Comparison of ENCODE assay signal across 8 mouse cellular contexts in the genomic region with DNA sequence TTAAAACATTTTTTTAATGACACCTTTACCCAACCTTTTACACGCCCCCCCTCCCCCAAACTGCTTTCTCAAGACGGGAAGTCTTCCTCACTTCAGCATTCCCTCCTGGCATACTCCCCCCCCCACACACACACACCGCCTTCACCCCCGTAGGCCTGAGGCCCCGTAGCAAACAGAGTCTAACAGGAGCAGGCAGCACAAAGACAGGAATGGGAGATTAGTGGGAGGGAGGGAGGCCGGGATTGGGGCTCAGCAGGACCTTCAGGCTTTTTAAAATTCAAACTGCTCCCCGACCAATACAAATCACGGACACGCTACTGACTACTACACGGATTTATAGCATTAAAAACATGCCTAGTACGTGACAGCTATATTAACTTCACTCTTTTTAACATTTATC. TPM values are rescaled to one million over a fixed set of nuclear protein-coding genes. Genes with fewer than 3 reads are reported as not detected.
DNase-seq lines count a peak whose midpoint lies in the region; ATAC-seq and TF ChIP-seq lines count a peak whose summit lies in the region.

No protein-coding gene starts in this region.

- H3K27ac ChIP-seq in heart, embryonic 14.5 days (replicated peaks in 1 of 2; ENCODE audit: control insufficient read depth in 1 of 2, insufficient read depth in 1 of 2, low read depth in 2 of 2, low read length in 2 of 2), result peak overlapping the region; percentile 49 to 56; a peak in 3 of 4 replicates

- no peaks in the 10 kb centered on the region for H3K9me3 ChIP-seq in heart, embryonic 14.5 days (ENCODE audit: control insufficient read depth, low read length)

- TF ChIP-seq POLR2A in lung, adult 2 months (IDR thresholded peaks at IDR 0.05; ENCODE audit: borderline replicate concordance, extremely low read depth, low read depth, low read length), result no peak
- TF ChIP-seq POLR2A in brain, embryonic 14.5 days (IDR thresholded peaks at IDR 0.05; ENCODE audit: borderline replicate concordance, extremely low read depth, insufficient read depth, insufficient read length, poor library complexity, severe bottlenecking), result no peak

- DNase-seq in lung, adult 2 months, result no peak
- DNase-seq in lung, postnatal 14 days, result no peak
- peak; percentile 83 for DNase-seq in brain, embryonic 14.5 days (ENCODE audit: low read depth)
- DNase-seq in kidney, postnatal 36 days, result peak; percentile 43 to 45
- peak; percentile 59 for DNase-seq in neural tube, embryonic 10.5 days (ENCODE audit: extremely low spot score, low spot score)
- no peak for DNase-seq in frontal cortex, postnatal 25 days (ENCODE audit: low spot score in 2 of 2)
- DNase-seq in frontal cortex, postnatal 10 days (ENCODE audit: low spot score in 2 of 2), result no peak

- peak overlapping the region; percentile 99 for H3K9ac ChIP-seq in heart, embryonic 14.5 days (ENCODE audit: low read length)

- no peaks in the 10 kb centered on the region for H3K36me3 ChIP-seq in heart, embryonic 14.5 days (ENCODE audit: control insufficient read depth, insufficient read depth, low read length)

- 2% methylated on average over 11 of the region's 11 CpGs for WGBS in lung, adult 2 months
- under 1% methylated on average over 11 of the region's 11 CpGs for WGBS in heart, embryonic 14.5 days

- TF ChIP-seq CTCF in lung, adult 2 months (IDR thresholded peaks at IDR 0.05; ENCODE audit: insufficient read depth, low read length), result no peak
- no peak for TF ChIP-seq CTCF in brain, embryonic 14.5 days (IDR thresholded peaks at IDR 0.05; ENCODE audit: borderline replicate concordance, extremely low read depth, insufficient read depth, insufficient read length)

- peak overlapping the region; percentile 90 for H3K4me2 ChIP-seq in heart, embryonic 14.5 days (ENCODE audit: low read length)

- peak overlapping the region; percentile 45 for H3K4me3 ChIP-seq in lung, adult 2 months (replicated peaks; ENCODE audit: extremely low read depth, low read depth, low read length)
- H3K4me3 ChIP-seq in heart, embryonic 14.5 days (ENCODE audit: control insufficient read depth in 1 of 2, insufficient read depth in 1 of 2, low read depth in 1 of 2, low read length in 2 of 2), result peak overlapping the region; percentile 60 to 65

- peaks cover 4% of the 10 kb centered on the region; the same call in 1 of the 2 replicates for H3K4me1 ChIP-seq in lung, adult 2 months (ENCODE audit: control insufficient read depth, insufficient read depth, low read length)
- H3K4me1 ChIP-seq in heart, embryonic 14.5 days (ENCODE audit: control insufficient read depth in 2 of 2, insufficient read depth in 2 of 2, low read length in 2 of 2), result peaks cover 0 to 12% of the 10 kb centered on the region in 2 experiments; a peak in 3 of 4 replicates

- no peak for ATAC-seq in heart, embryonic 14.5 days (ENCODE audit: insufficient number of reproducible peaks, insufficient read depth, low FRiP score, low read depth)

- no peaks in the 10 kb centered on the region for H3K27me3 ChIP-seq in heart, embryonic 14.5 days (ENCODE audit: control insufficient read depth, insufficient read depth, low read length)

RNA-seq across cellular contexts. Expression of gene Nipbl, which starts 2.1 kb away (rescaled TPM):
- 4.9 and 7.1 TPM in 2 replicates for polyA plus RNA-seq in lung, adult 2 months (2012; rRNA removed)
- 14.6 and 21.1 TPM in 2 replicates for polyA plus RNA-seq in brain, embryonic 14.5 days (2012; rRNA removed)
- 14.3 and 15.6 TPM in 2 replicates for polyA plus RNA-seq in heart, embryonic 14.5 days (2014; fragmentation: Nextera tagmentation; extraction: Ambion mirVana)

Comparison
In these comparisons a context has a peak if more than half of its experiments do, and no peak if none do; other contexts are left out.
1. DNase-seq: peak in brain, embryonic 14.5 days (single experiment), kidney, postnatal 36 days (2 of 2) and neural tube, embryonic 10.5 days (single experiment); none in lung, adult 2 months (single experiment), lung, postnatal 14 days (single experiment), frontal cortex, postnatal 25 days (0 of 2) and frontal cortex, postnatal 10 days (0 of 2).